Mouse (Mus musculus) central nervous system, embryonic 11.5 days (tissue): Measurements from ENCODE around the gene Kndc1. TPM values are rescaled to one million over a fixed set of nuclear protein-coding genes. Genes with fewer than 3 reads are reported as not detected.

Experiments
- polyA plus RNA-seq: library from polyadenylated mRNA; depleted of rRNA; stranded (reverse); fragments of >200 nt; gene quantifications from 2 replicates; pipeline ENCODE4 v1.2.3, GENCODE M21; 2012; rRNA removed

Gene Kndc1
- polyA plus RNA-seq: 1.1 and 1.2 TPM in 2 replicates

GRCm38 (mm10) chr7:139894655-139895557 lies at the start of gene Kndc1:
Kndc1 (plus strand) TSS chr7:139894696.

GRCm38 (mm10) chr7:139943674-139944281 lies 49.3 kb downstream of the Kndc1 start, which contains the start of gene Utf1:
Utf1 (plus strand) TSS chr7:139943789.

GRCm38 (mm10) chr7:139978278-139978892 lies 83.9 kb downstream of the Kndc1 start, which contains the start of gene 6430531B16Rik:
6430531B16Rik (minus strand) TSS chr7:139978755.

Other genes starting within 250 kb of the Kndc1 start
- 0.67 and 0.83 TPM in 2 replicates for gene Cfap46, start 210.9 kb upstream of the Kndc1 start, polyA plus RNA-seq
- gene Adgra1, start 60.5 kb upstream of the Kndc1 start, polyA plus RNA-seq: 3.7 and 4.0 TPM in 2 replicates
- 0.04 and 0.30 TPM in 2 replicates for gene Utf1, start 49.1 kb downstream of the Kndc1 start, polyA plus RNA-seq
- 0.48 and 0.53 TPM in 2 replicates for gene 6430531B16Rik, start 84.1 kb downstream of the Kndc1 start, polyA plus RNA-seq
- gene Adam8, start 97.9 kb downstream of the Kndc1 start, polyA plus RNA-seq: 9.3 and 9.4 TPM in 2 replicates
- gene Zfp511, start 141.7 kb downstream of the Kndc1 start, polyA plus RNA-seq: 51.6 and 53.6 TPM in 2 replicates
- gene Tubgcp2, start 142.0 kb downstream of the Kndc1 start, polyA plus RNA-seq: 47.7 and 68.0 TPM in 2 replicates
- gene Msx3, start 154.4 kb downstream of the Kndc1 start, polyA plus RNA-seq: 10.2 and 11.3 TPM in 2 replicates
- gene Caly, start 187.9 kb downstream of the Kndc1 start, polyA plus RNA-seq: 6.7 and 10.7 TPM in 2 replicates
- 1.5 TPM in 1 of 2 replicates, not detected in the other for gene Prap1, start 198.7 kb downstream of the Kndc1 start, polyA plus RNA-seq
- gene Fuom, start 207.7 kb downstream of the Kndc1 start, polyA plus RNA-seq: 20.8 and 23.8 TPM in 2 replicates
- 8.5 and 9.3 TPM in 2 replicates for gene Paox, start 221.1 kb downstream of the Kndc1 start, polyA plus RNA-seq
- 94.1 and 116 TPM in 2 replicates for gene Echs1, start 221.8 kb downstream of the Kndc1 start, polyA plus RNA-seq
- gene Mtg1, start 242.9 kb downstream of the Kndc1 start, polyA plus RNA-seq: 31.4 and 49.2 TPM in 2 replicates